Mouse (Mus musculus) erythroblast, embryonic 14.5 days (primary cell): Measurements from ENCODE around the gene Rnf17. TPM values are rescaled to one million over a fixed set of nuclear protein-coding genes. Genes with fewer than 3 reads are reported as not detected.

Experiments used
- H3K27me3 ChIP-seq: 2 replicates; pipeline ENCODE4 v1.6.1; 2012; ENCODE audit warnings: inconsistent platforms; ENCODE audit not compliant: control insufficient read depth
- H3K36me3 ChIP-seq: 2 replicates; pipeline ENCODE4 v1.6.1; 2012; ENCODE audit warnings: mild to moderate bottlenecking, inconsistent platforms; ENCODE audit not compliant: control insufficient read depth
- H3K4me1 ChIP-seq: 2 replicates; pipeline ENCODE4 v1.6.1; 2012; ENCODE audit warnings: inconsistent platforms; ENCODE audit not compliant: control insufficient read depth
- H3K4me3 ChIP-seq: replicated peaks from 2 replicates; pipeline ENCODE3; 2012; ENCODE audit warnings: moderate library complexity, mild to moderate bottlenecking, inconsistent platforms
- H3K9me3 ChIP-seq: 2 replicates; pipeline ENCODE4 v1.6.1; 2012; ENCODE audit warnings: low read length, inconsistent platforms, mixed read lengths; ENCODE audit not compliant: control insufficient read depth
- GATA1 ChIP-seq: IDR thresholded peaks from 2 replicates; pipeline ENCODE4 v1.6.1; 2012; ENCODE audit warnings: low read length, inconsistent platforms, mixed read lengths
- TAL1 ChIP-seq: IDR thresholded peaks from 3 replicates; pipeline ENCODE4 v1.6.1; 2012; ENCODE audit warnings: low read length, inconsistent platforms, mixed read lengths
- polyA plus RNA-seq: library from polyadenylated mRNA; stranded (reverse); fragments of >175 nt; gene quantifications from 2 replicates; pipeline ENCODE4 v1.2.3, GENCODE M21; 2012

The Rnf17 gene
- polyA plus RNA-seq, 1 experiment, result not detected

DNA sequence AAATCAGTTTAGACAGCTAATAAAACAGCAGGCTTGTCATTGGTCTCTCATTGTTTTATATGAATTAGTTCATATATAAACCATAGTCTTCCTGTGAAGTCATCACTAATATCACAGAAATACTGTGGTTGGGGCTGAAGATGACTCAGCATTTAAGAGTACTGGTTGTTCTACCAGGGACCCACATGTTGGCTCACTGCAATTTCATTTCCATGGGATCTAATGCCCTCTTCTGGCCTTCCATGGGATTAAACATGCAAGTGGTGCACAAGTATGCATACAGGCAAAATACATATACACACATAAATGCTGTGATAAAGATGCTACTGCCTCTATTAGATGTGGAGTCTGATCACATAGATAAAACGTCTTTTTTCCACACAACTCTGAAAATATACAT is 65.8 kb downstream of the Rnf17 start:
- H3K4me1 ChIP-seq, result peaks cover 2% of the 10 kb centered on the region; the same call in 1 of the 2 replicates
- H3K27me3 ChIP-seq, result no peaks in the 10 kb centered on the region
- H3K4me3 ChIP-seq, result no peak overlapping the region
- H3K36me3 ChIP-seq, result no peaks in the 10 kb centered on the region
- no peaks in the 10 kb centered on the region for H3K9me3 ChIP-seq
- TF ChIP-seq TAL1 (no peak), GATA1 (no peak)

- Histone ChIP-seq H3K4me1 (no peaks in the 10 kb centered on the region), H3K9me3 (no peaks in the 10 kb centered on the region), H3K36me3 (no peaks in the 10 kb centered on the region), H3K4me3 (no peak overlapping the region), H3K27me3 (no peaks in the 10 kb centered on the region)
- no peak for TF ChIP-seq TAL1
- no peak for TF ChIP-seq GATA1
These were observed 87.4 kb downstream of the Rnf17 start for GRCm38 (mm10) chr14:56489806-56490205.

DNA sequence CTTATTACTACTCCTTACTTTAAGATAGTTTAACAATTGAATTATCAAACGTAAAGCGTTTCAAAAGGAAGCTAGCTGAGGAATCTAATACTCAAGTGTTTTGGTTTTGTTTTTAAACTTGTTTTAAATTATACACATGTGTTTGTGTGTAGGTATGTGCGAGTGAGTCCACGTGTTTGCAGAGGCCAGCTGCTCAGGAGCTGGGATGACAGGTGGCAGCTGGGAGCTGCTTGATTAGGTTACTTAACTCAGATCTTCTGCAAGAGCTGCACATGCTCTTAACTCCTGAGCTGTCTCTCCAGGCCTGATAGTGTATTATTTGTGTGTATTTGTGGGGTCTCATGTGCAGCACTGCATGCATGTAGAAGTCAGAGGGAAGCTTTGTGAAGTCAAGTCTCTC is 100.0 kb downstream of the Rnf17 start:
- TF ChIP-seq GATA1 (no peak), TAL1 (no peak)
- no peaks in the 10 kb centered on the region for H3K9me3 ChIP-seq
- H3K27me3 ChIP-seq, result no peaks in the 10 kb centered on the region
- H3K4me3 ChIP-seq, result no peak overlapping the region
- peaks cover 2% of the 10 kb centered on the region for H3K4me1 ChIP-seq
- no peaks in the 10 kb centered on the region for H3K36me3 ChIP-seq

DNA sequence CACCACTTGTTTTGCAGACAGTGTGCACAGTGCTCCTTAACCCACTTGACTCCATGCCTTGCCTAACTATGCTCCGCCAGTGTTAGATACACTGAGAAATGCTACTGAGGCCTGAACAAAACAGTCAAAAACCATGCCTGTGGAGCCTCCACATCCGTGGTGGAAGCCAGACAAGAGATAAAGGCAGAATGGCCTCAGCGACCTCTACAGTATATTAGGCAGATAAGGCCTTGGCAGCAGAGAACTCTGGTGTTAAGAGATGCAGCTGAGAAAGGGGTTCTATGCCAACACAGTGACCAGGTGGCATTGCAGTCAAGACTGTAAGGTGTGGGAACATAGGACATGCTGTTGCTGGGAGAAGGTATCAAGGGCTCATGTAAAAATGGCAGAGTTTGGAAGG is 104.4 kb downstream of the Rnf17 start:
- H3K27me3 ChIP-seq, result no peaks in the 10 kb centered on the region
- TF ChIP-seq TAL1 (no peak), GATA1 (no peak)
- H3K4me1 ChIP-seq, result peaks cover 2% of the 10 kb centered on the region
- H3K36me3 ChIP-seq, result no peaks in the 10 kb centered on the region
- no peaks in the 10 kb centered on the region for H3K9me3 ChIP-seq
- H3K4me3 ChIP-seq, result no peak overlapping the region

- no peaks in the 10 kb centered on the region for H3K4me1 ChIP-seq
- H3K27me3 ChIP-seq, result no peaks in the 10 kb centered on the region
- no peaks in the 10 kb centered on the region for H3K36me3 ChIP-seq
- H3K4me3 ChIP-seq, result no peak overlapping the region
- H3K9me3 ChIP-seq, result no peaks in the 10 kb centered on the region
- TF ChIP-seq TAL1, result no peak
- no peak for TF ChIP-seq GATA1
These were observed 109.7 kb downstream of the Rnf17 start for GRCm38 (mm10) chr14:56512084-56512483.

DNA sequence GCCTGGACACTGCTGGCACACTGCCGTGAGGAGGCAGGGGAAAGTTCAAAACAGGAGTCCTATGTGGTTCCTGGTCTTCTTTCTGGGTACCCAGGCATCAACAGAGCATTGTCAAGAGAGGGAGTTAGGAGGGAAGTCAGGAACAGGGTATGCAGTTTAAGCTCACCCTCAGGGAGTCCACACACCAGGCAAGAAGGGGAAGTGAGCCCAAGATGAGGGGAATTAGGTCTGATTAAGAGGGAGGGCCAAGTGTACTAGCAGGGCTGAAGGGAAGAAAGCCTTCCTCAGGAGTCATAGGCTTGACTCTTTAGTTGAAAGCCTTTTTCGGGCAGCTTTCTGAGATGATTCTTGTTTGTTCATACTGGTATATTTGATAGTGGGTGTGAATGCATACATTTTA is 112.4 kb downstream of the Rnf17 start:
- TF ChIP-seq TAL1 (no peak), GATA1 (no peak)
- Histone ChIP-seq H3K9me3 (no peaks in the 10 kb centered on the region), H3K4me3 (no peak overlapping the region), H3K27me3 (no peaks in the 10 kb centered on the region), H3K4me1 (no peaks in the 10 kb centered on the region), H3K36me3 (no peaks in the 10 kb centered on the region)

DNA sequence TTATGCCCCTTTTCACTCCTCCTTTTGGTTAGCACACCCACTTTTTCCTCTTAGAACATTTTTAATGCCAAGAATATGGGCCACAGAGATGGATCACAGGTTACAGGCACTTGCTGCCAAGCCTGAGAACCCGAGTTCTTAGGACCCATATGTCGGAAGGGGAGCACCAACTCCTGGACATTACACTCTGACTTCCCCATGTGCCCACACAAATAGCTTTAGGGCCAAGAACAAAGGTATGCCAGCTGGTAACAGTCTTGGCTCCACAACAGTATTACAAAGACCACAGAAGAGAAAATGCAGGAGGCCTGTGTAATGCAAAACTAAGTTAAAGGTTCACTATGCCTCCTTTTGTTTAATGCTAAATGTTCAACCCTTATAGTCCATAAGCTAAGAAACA is 128.4 kb downstream of the Rnf17 start:
- peaks cover 64% of the 10 kb centered on the region for H3K36me3 ChIP-seq
- H3K9me3 ChIP-seq, result no peaks in the 10 kb centered on the region
- no peak overlapping the region for H3K4me3 ChIP-seq
- H3K27me3 ChIP-seq, result no peaks in the 10 kb centered on the region
- H3K4me1 ChIP-seq, result no peaks in the 10 kb centered on the region
- no peak for TF ChIP-seq GATA1
- no peak for TF ChIP-seq TAL1

GRCm38 (mm10) chr14:56544946-56545345 is 142.6 kb downstream of the Rnf17 start:
- Histone ChIP-seq H3K9me3 (no peaks in the 10 kb centered on the region), H3K27me3 (no peaks in the 10 kb centered on the region), H3K4me3 (no peak overlapping the region), H3K36me3 (peaks cover 39% of the 10 kb centered on the region), H3K4me1 (no peaks in the 10 kb centered on the region)
- TF ChIP-seq GATA1 (no peak), TAL1 (no peak)

DNA sequence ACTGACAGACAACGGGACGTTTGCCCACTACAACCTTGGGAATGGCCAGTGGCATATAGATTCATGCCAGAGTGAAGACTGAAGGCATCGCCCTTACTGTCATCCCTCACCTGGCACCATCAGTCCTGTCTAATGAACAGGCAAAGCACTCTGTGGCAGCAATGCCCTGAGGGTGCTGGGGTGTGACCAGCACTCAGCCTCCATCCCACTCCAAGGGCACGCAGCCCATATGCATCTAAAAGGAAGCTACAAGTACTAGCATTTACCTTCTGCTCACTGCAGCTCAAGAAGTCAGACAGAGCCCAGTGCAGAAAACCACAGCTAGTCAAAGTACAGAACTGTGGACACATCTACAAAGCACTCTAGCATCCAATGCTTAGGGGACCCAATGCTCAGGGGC is 143.1 kb downstream of the Rnf17 start:
- TF ChIP-seq GATA1, result no peak
- H3K9me3 ChIP-seq, result no peaks in the 10 kb centered on the region
- H3K36me3 ChIP-seq, result peaks cover 42% of the 10 kb centered on the region
- no peaks in the 10 kb centered on the region for H3K27me3 ChIP-seq
- no peaks in the 10 kb centered on the region for H3K4me1 ChIP-seq
- no peak overlapping the region for H3K4me3 ChIP-seq

GRCm38 (mm10) chr14:56550960-56551359 is 148.6 kb downstream of the Rnf17 start:
- TF ChIP-seq GATA1 (no peak), TAL1 (no peak)
- no peaks in the 10 kb centered on the region for H3K27me3 ChIP-seq

More at GRCm38 (mm10) chr14:56550960-56551359, 148.6 kb downstream of the Rnf17 start:
- Histone ChIP-seq H3K4me3 (no peak overlapping the region), H3K9me3 (no peaks in the 10 kb centered on the region), H3K36me3 (peaks cover 65% of the 10 kb centered on the region), H3K4me1 (no peaks in the 10 kb centered on the region)
